Comparison of ENCODE assay signal across 8 mouse cellular contexts in genomic region chrX:20828934-20829333, GRCm38 (mm10). TPM values are rescaled to one million over a fixed set of nuclear protein-coding genes. Genes with fewer than 3 reads are reported as not detected.
DNase-seq lines count a peak whose midpoint lies in the region; ATAC-seq and TF ChIP-seq lines count a peak whose summit lies in the region.

No protein-coding gene starts in this region.

- H3K4me2 ChIP-seq in limb, embryonic 12.5 days = no peak overlapping the region

- TF ChIP-seq POLR2A in kidney, adult 2 months (IDR thresholded peaks at IDR 0.05; ENCODE audit: low read depth, low read length) = no peak

- WGBS in kidney, adult 2 months = 3% methylated on average over 5 of the region's 5 CpGs
- WGBS in limb, embryonic 12.5 days = 34% methylated on average over 5 of the region's 5 CpGs

- H3K9me3 ChIP-seq in limb, embryonic 12.5 days = no peaks in the 10 kb centered on the region

- peak; percentile 11 for DNase-seq in thymus, postnatal 4 days
- DNase-seq in thymus, postnatal 14 days = no peak
- DNase-seq in heart, adult 18-20 months = peak; percentile 60 to 71
- DNase-seq in kidney, adult 2 months = peak; percentile 67
- DNase-seq in right cerebral cortex, adult 2 months (ENCODE audit: low spot score in 2 of 2) = peak; percentile 73 to 76

- peak; percentile 47 for TF ChIP-seq CTCF in kidney, adult 2 months (conservative IDR thresholded peaks at IDR 0.05; ENCODE audit: insufficient read depth, insufficient read length, low read depth, low read length)

- no peak overlapping the region for H3K27ac ChIP-seq in kidney, adult 2 months (ENCODE audit: insufficient read depth, low read depth, low read length)
- H3K27ac ChIP-seq in limb, embryonic 12.5 days = no peak overlapping the region

- no peaks in the 10 kb centered on the region for H3K27me3 ChIP-seq in kidney, adult 2 months (replicated peaks; ENCODE audit: control insufficient read depth, insufficient read depth, low read length)
- H3K27me3 ChIP-seq in limb, embryonic 12.5 days = no peaks in the 10 kb centered on the region

- ATAC-seq in common myeloid progenitor, adult 5-6 weeks (replicated peaks; ENCODE audit: low read depth, poor library complexity, severe bottlenecking) = peak; percentile 71
- ATAC-seq in limb, embryonic 12.5 days (ENCODE audit: insufficient number of reproducible peaks, insufficient read depth, low FRiP score, low TSS enrichment, low read depth) = 0 out of 2 replicates have a peak, but pooled peaks have one; percentile 56
- ATAC-seq in monocyte, adult 5-6 weeks (replicated peaks; ENCODE audit: insufficient number of reproducible peaks, low FRiP score, low TSS enrichment, poor library complexity, severe bottlenecking) = no peak

- no peak overlapping the region for H3K4me3 ChIP-seq in kidney, adult 2 months (ENCODE audit: insufficient read depth, low read depth, low read length)
- H3K4me3 ChIP-seq in limb, embryonic 12.5 days (replicated peaks) = no peak overlapping the region

- no peaks in the 10 kb centered on the region for H3K36me3 ChIP-seq in kidney, adult 2 months (ENCODE audit: control insufficient read depth, insufficient read depth, low read length)
- no peaks in the 10 kb centered on the region for H3K36me3 ChIP-seq in limb, embryonic 12.5 days

- no peaks in the 10 kb centered on the region for H3K4me1 ChIP-seq in kidney, adult 2 months (ENCODE audit: control insufficient read depth, insufficient read depth, low read length)
- H3K4me1 ChIP-seq in limb, embryonic 12.5 days (replicated peaks) = no peaks in the 10 kb centered on the region

- no peak overlapping the region for H3K9ac ChIP-seq in limb, embryonic 12.5 days (replicated peaks)

RNA-seq across cellular contexts. Expression of gene Araf, which starts 31.3 kb away (rescaled TPM):
- 33.2 and 46.5 TPM in 2 replicates for total RNA-seq in common myeloid progenitor, adult 5-6 weeks (2017)
- total RNA-seq in heart, adult 18-20 months (2021) = 10 to 100 TPM; 81.2 to 83.4 TPM
- polyA plus RNA-seq in kidney, adult 2 months (2012; rRNA removed) = 173 and 180 TPM in 2 replicates
- polyA plus RNA-seq in limb, embryonic 12.5 days (2016; fragmentation: Nextera tagmentation; extraction: Ambion mirVana) = 101 and 103 TPM in 2 replicates
- total RNA-seq in monocyte, adult 5-6 weeks (2017) = 52.9 to 87.7 TPM (median 65.5 TPM) in 3 replicates

RNA-seq across cellular contexts. Expression of gene Timp1, which starts 41.0 kb away (rescaled TPM):
- total RNA-seq in common myeloid progenitor, adult 5-6 weeks (2017) = not detected in 2 replicates
- total RNA-seq in heart, adult 18-20 months (2021) = 1 to 10 TPM; 2.2 to 3.2 TPM
- 2.0 and 2.4 TPM in 2 replicates for polyA plus RNA-seq in kidney, adult 2 months (2012; rRNA removed)
- 14.7 and 15.6 TPM in 2 replicates for polyA plus RNA-seq in limb, embryonic 12.5 days (2016; fragmentation: Nextera tagmentation; extraction: Ambion mirVana)
- total RNA-seq in monocyte, adult 5-6 weeks (2017) = not detected in 3 replicates
